Mouse (Mus musculus): ENCODE measurements around the gene Cdkl2.

The Cdkl2 gene

DNA sequence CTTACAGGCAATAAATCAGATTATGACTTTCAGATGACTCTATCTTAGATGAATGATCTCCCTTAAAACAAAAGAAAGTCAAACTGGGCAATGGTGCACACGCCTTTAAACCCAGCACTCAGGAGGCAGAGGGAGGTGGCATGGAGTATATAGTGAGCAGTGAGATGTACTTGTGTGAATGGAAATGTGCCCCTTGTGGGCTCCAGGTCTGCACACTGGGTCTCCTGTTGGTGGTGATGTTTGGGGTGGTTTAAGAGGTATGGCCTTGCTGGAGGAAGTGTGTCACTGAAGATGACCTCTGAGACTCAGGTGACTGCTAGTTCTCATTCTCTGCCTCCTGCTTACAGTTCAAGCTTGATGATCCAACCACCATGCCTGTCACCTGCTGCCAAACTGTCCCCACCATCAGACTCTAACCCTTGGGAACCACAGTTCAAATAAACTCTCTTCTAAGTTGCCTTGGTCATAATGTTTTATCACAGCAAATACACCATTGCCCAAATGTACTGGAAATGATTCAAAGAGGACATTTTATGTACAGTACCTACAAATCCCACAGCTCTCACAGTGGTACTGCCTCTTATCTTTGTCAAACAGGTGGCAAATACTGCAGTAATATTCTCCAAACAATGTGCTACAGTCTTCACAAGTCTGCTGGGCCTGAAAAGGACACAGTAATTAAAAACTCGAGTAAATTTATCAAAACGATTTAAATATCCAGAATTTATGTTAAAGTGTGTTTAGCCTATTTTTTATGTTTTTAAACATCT is 86.5 kb downstream of the Cdkl2 start:
- no peak for DNase-seq (ENCODE audit: inconsistent age in 2 of 2, low spot score in 1 of 2)

All from adrenal gland, adult (tissue).